Mouse (Mus musculus): ENCODE measurements at regions not wholly inside any gene's neighbourhood (a gene's known extent, or its start where the extent isn't known, plus 50 kb on each side); places are given as distances from the start of the nearest gene placed in this dataset.
"Not testable (repeated sequence)": the region's sequence is repeated elsewhere in the genome, so short reads cannot be mapped to it uniquely, and the experiment has no call there.

- DNase-seq (ENCODE audit: low read depth): no peak
Measured at GRCm38 (mm10) chr1:79379736-79380135, 60.2 kb downstream of the Scg2 start.

- no peak for DNase-seq (ENCODE audit: low read depth)
Measured at GRCm38 (mm10) chr1:79374811-79375210, 65.1 kb downstream of the Scg2 start.

- DNase-seq (ENCODE audit: low read depth): no peak
Measured at GRCm38 (mm10) chr1:79357291-79358045, 82.5 kb downstream of the Scg2 start.

- DNase-seq (ENCODE audit: low read depth): no peak
Measured at GRCm38 (mm10) chr1:79346511-79346910, 93.4 kb downstream of the Scg2 start.

GRCm38 (mm10) chr1:79335480-79336114 lies 104.3 kb downstream of the Scg2 start:
- DNase-seq (ENCODE audit: low read depth): no peak

GRCm38 (mm10) chr1:79317194-79317593 lies 122.7 kb downstream of the Scg2 start:
- DNase-seq (ENCODE audit: low read depth): no peak

- DNase-seq (ENCODE audit: low read depth): peak; percentile 23
Measured at GRCm38 (mm10) chr1:79314774-79315173, 125.1 kb downstream of the Scg2 start.

GRCm38 (mm10) chr1:79312153-79312552 lies 127.8 kb downstream of the Scg2 start:
- DNase-seq (ENCODE audit: low read depth): no peak

- DNase-seq (ENCODE audit: low read depth): no peak
Measured at GRCm38 (mm10) chr1:79303602-79304001, 136.3 kb downstream of the Scg2 start.

- DNase-seq (ENCODE audit: low read depth): no peak
Measured at GRCm38 (mm10) chr1:79299639-79300038, 140.3 kb downstream of the Scg2 start.

- DNase-seq (ENCODE audit: low read depth): no peak
Measured at GRCm38 (mm10) chr1:79259726-79260125, 180.2 kb downstream of the Scg2 start.

- DNase-seq (ENCODE audit: low read depth): no peak
Measured at GRCm38 (mm10) chr1:79212970-79213369, 226.9 kb downstream of the Scg2 start.

- no peak for DNase-seq (ENCODE audit: low read depth)
Measured at GRCm38 (mm10) chr1:79212471-79212870, 227.4 kb downstream of the Scg2 start.

- DNase-seq (ENCODE audit: low read depth): not testable (repeated sequence)
Measured at GRCm38 (mm10) chr1:79211981-79212380, 227.9 kb downstream of the Scg2 start.

- no peak for DNase-seq (ENCODE audit: low read depth)
Measured at GRCm38 (mm10) chr1:79207207-79207606, 232.7 kb downstream of the Scg2 start.

GRCm38 (mm10) chr1:79197682-79198081 lies 242.2 kb downstream of the Scg2 start:
- peak; percentile 44 for DNase-seq (ENCODE audit: low read depth)

- DNase-seq (ENCODE audit: low read depth): no peak
Measured at GRCm38 (mm10) chr1:79191031-79191430, 248.9 kb downstream of the Scg2 start.

GRCm38 (mm10) chr1:79183534-79184411 lies 256.1 kb downstream of the Scg2 start:
- DNase-seq (ENCODE audit: low read depth): no peak

- DNase-seq (ENCODE audit: low read depth): no peak
Measured at GRCm38 (mm10) chr1:79144113-79144512, 295.8 kb downstream of the Scg2 start.

Measured in fibroblast of lung, adult 2 months (primary cell).